In the genomic region with DNA sequence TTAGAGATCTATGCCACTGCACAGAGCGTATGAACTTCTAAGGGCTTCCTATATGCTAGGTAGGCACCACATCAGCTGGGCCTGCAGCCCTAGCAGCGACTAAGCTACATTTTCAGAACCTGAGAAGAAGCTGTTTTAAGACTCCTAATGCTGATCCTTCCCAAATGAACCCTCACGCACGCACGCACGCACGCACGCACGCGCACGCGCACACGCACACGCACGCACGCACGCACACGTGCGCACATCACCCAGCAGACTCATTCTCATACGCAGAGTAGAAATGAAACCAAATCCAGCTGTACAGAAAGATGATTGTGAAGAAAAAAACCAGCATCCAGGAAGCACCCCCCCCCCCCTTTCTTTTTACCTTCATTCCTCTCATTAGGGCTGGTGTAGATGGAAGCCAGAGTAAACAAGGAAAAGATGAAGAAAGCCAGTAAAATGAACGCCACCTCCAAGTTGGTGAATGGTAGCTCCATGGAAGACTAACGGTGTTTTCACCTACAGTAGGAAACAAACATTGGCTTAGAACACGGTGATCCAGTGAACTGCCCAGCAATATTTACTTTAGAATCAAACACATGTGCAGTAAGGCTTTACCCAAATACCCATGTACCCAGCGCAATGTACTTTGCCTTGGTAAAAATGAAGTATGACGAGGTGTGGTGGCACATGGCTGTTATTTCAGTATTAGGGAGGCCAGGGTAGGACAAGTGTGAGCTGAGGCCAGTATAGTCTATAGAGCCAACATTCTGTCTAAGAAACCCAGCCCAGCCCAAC, we compare ENCODE assay signal across 29 mouse cellular contexts. TPM values are rescaled to one million over a fixed set of nuclear protein-coding genes. Genes with fewer than 3 reads are reported as not detected.
"Had no signal": no experiment of that assay in that cellular context is flagged by ENCODE, and none has a peak within 500 bp of the region (broad histone marks: within the 10 kb centered on the region; RNA-seq: fewer than 3 reads in every experiment).

No protein-coding gene starts in this region.

- DNase-seq: gastrocnemius, postnatal 14 days; gastrocnemius, postnatal 36 days; heart, adult 11 months; heart, adult 2 months; heart, postnatal 14 days; heart, postnatal 36 days; kidney, adult 18-20 months; kidney, adult 8-10 months; kidney, postnatal 10 days; kidney, postnatal 25 days; kidney, postnatal 4 days; left cerebral cortex, postnatal 4 days had no signal

- H3K4me1 ChIP-seq: heart, embryonic 13.5 days; heart, embryonic 15.5 days; hindbrain, embryonic 13.5 days; hindbrain, embryonic 15.5 days; limb, embryonic 13.5 days; limb, embryonic 15.5 days had no signal

- H3K27me3 ChIP-seq: heart, embryonic 13.5 days; heart, embryonic 15.5 days; hindbrain, embryonic 13.5 days; hindbrain, embryonic 15.5 days; limb, embryonic 13.5 days; limb, embryonic 15.5 days had no signal

- H3K27ac ChIP-seq: heart, adult 2 months; heart, embryonic 13.5 days; heart, embryonic 15.5 days; hindbrain, embryonic 13.5 days; hindbrain, embryonic 15.5 days; hindbrain, postnatal 0 days; layer of hippocampus, adult 2 months; limb, embryonic 13.5 days; limb, embryonic 15.5 days had no signal

- H3K9ac ChIP-seq: heart, embryonic 13.5 days; heart, embryonic 15.5 days; hindbrain, embryonic 13.5 days; hindbrain, embryonic 15.5 days; limb, embryonic 13.5 days; limb, embryonic 15.5 days had no signal

- ATAC-seq: hindbrain, postnatal 0 days; intestine, postnatal 0 days had no signal

- H3K4me3 ChIP-seq: heart, adult 2 months; heart, embryonic 13.5 days; heart, embryonic 15.5 days; hindbrain, embryonic 13.5 days; hindbrain, embryonic 15.5 days; layer of hippocampus, adult 2 months; limb, embryonic 13.5 days; limb, embryonic 15.5 days had no signal

- H3K9me3 ChIP-seq: heart, embryonic 13.5 days; heart, embryonic 15.5 days; hindbrain, embryonic 13.5 days; hindbrain, embryonic 15.5 days; limb, embryonic 13.5 days; limb, embryonic 15.5 days had no signal

- H3K36me3 ChIP-seq: heart, embryonic 13.5 days; heart, embryonic 15.5 days; hindbrain, embryonic 13.5 days; hindbrain, embryonic 15.5 days; limb, embryonic 13.5 days; limb, embryonic 15.5 days had no signal

- H3K4me2 ChIP-seq: heart, embryonic 11.5 days; heart, embryonic 13.5 days; heart, embryonic 15.5 days; hindbrain, embryonic 13.5 days; hindbrain, embryonic 15.5 days; limb, embryonic 13.5 days; limb, embryonic 15.5 days had no signal

RNA-seq across cellular contexts. Expression of gene BC030870, which starts 21.2 kb away (rescaled TPM):
- polyA plus RNA-seq: gonadal fat pad, adult 2 months; heart, adult 2 months; heart, embryonic 11.5 days; heart, embryonic 15.5 days; heart, postnatal 0 days; hindbrain, embryonic 11.5 days; hindbrain, embryonic 13.5 days; hindbrain, postnatal 0 days; limb, embryonic 11.5 days; limb, embryonic 15.5 days had no signal

RNA-seq across cellular contexts. Expression of gene Gm10663, which starts 33.3 kb away (rescaled TPM):
- polyA plus RNA-seq: gonadal fat pad, adult 2 months; heart, adult 2 months; heart, embryonic 11.5 days; heart, embryonic 13.5 days; heart, embryonic 15.5 days; heart, postnatal 0 days; hindbrain, embryonic 11.5 days; hindbrain, embryonic 13.5 days; hindbrain, embryonic 15.5 days; hindbrain, postnatal 0 days; intestine, embryonic 14.5 days; intestine, postnatal 0 days; kidney, embryonic 14.5 days; kidney, embryonic 16.5 days; limb, embryonic 11.5 days; limb, embryonic 13.5 days; limb, embryonic 15.5 days had no signal
